Mouse (Mus musculus) forebrain, embryonic 15.5 days (tissue): ENCODE data around the gene Ryk. TPM values are rescaled to one million over a fixed set of nuclear protein-coding genes. Genes with fewer than 3 reads are reported as not detected.

ENCODE experiments used
- ATAC-seq: fragments of 200-750 bp; cut with Nextera tagmentation; replicated peaks from 2 replicates; pipeline ENCODE4 v1.8.0; 2017; ENCODE audit warnings: mild to moderate bottlenecking, moderate TSS enrichment, moderate library complexity
- H3K27ac ChIP-seq: fragments of 300-500 bp; sonication (generic); replicated peaks from 2 replicates; pipeline ENCODE4 v1.5.1; 2015; ENCODE audit warnings: mild to moderate bottlenecking, inconsistent platforms
- H3K27me3 ChIP-seq: fragments of 300-500 bp; sonication (generic); 2 replicates; pipeline ENCODE4 v1.6.1; 2015; ENCODE audit warnings: inconsistent platforms
- H3K36me3 ChIP-seq: fragments of 300-500 bp; sonication (generic); 2 replicates; pipeline ENCODE4 v1.6.1; 2015; ENCODE audit warnings: mild to moderate bottlenecking, inconsistent platforms
- H3K4me1 ChIP-seq: fragments of 300-500 bp; sonication (generic); 2 replicates; pipeline ENCODE4 v1.6.1; 2015; ENCODE audit warnings: inconsistent platforms
- H3K4me2 ChIP-seq: fragments of 300-500 bp; sonication (generic); replicated peaks from 2 replicates; pipeline ENCODE4 v1.6.1; 2015; ENCODE audit warnings: mild to moderate bottlenecking, inconsistent platforms
- H3K4me3 ChIP-seq: fragments of 300-500 bp; sonication (generic); 2 replicates; pipeline ENCODE4 v1.5.1; 2015; ENCODE audit warnings: mild to moderate bottlenecking, inconsistent platforms
- H3K9ac ChIP-seq: fragments of 300-500 bp; sonication (generic); replicated peaks from 2 replicates; pipeline ENCODE4 v1.6.1; 2015; ENCODE audit warnings: mild to moderate bottlenecking, inconsistent platforms
- H3K9me3 ChIP-seq: fragments of 300-500 bp; sonication (generic); 2 replicates; pipeline ENCODE4 v1.6.1; 2016; ENCODE audit warnings: inconsistent platforms
- WGBS: fragments of 180-500 bp; shearing (Covaris S2); methylation state at CpG from one replicate; pipeline ENCODE4 v1.1.7; 2015; ENCODE audit warnings: mixed read lengths; 5-methylcytosine and 5-hydroxymethylcytosine counted together
- polyA plus RNA-seq: library from polyadenylated mRNA; unstranded; fragments of >200 nt; fragmentation: Nextera tagmentation; extraction: Ambion mirVana; gene quantifications from 2 replicates; pipeline ENCODE4 v1.2.1, GENCODE M21; 2015

Ryk gene
- polyA plus RNA-seq, 1 experiment from 2014 or later = 13.9 TPM

GRCm38 (mm10) chr9:102942221-102942620 is 107.5 kb downstream of the Ryk start:
- no peaks in the 10 kb centered on the region for H3K36me3 ChIP-seq
- no peaks in the 10 kb centered on the region for H3K27me3 ChIP-seq
- ATAC-seq = no peak
- no peak overlapping the region for H3K4me3 ChIP-seq
- no peak overlapping the region for H3K9ac ChIP-seq
- no peaks in the 10 kb centered on the region for H3K4me1 ChIP-seq
- no peak overlapping the region for H3K27ac ChIP-seq
- WGBS = 89% methylated on average over 4 of the region's 4 CpGs
- no peaks in the 10 kb centered on the region for H3K9me3 ChIP-seq
- no peak overlapping the region for H3K4me2 ChIP-seq

GRCm38 (mm10) chr9:102944891-102945290 is 110.2 kb downstream of the Ryk start:
- no peaks in the 10 kb centered on the region for H3K9me3 ChIP-seq
- no peak overlapping the region for H3K9ac ChIP-seq
- 82% methylated on average over 9 of the region's 9 CpGs for WGBS
- no peak overlapping the region for H3K4me3 ChIP-seq
- no peak overlapping the region for H3K27ac ChIP-seq
- no peak overlapping the region for H3K4me2 ChIP-seq
- H3K36me3 ChIP-seq = no peaks in the 10 kb centered on the region
- no peak for ATAC-seq
- no peaks in the 10 kb centered on the region for H3K4me1 ChIP-seq
- H3K27me3 ChIP-seq = no peaks in the 10 kb centered on the region

- H3K27me3 ChIP-seq = no peaks in the 10 kb centered on the region
- no peaks in the 10 kb centered on the region for H3K36me3 ChIP-seq
- no peaks in the 10 kb centered on the region for H3K9me3 ChIP-seq
- H3K9ac ChIP-seq = no peak overlapping the region
- no peak overlapping the region for H3K27ac ChIP-seq
- WGBS = 88% methylated on average over 12 of the region's 12 CpGs
- no peaks in the 10 kb centered on the region for H3K4me1 ChIP-seq
- no peak overlapping the region for H3K4me3 ChIP-seq
- no peak overlapping the region for H3K4me2 ChIP-seq
- no peak for ATAC-seq
These were observed 111.8 kb downstream of the Ryk start for GRCm38 (mm10) chr9:102946469-102947015.

GRCm38 (mm10) chr9:102948706-102949105 is 114.0 kb downstream of the Ryk start:
- no peak overlapping the region for H3K27ac ChIP-seq
- 63% methylated on average over 5 of the region's 5 CpGs for WGBS
- no peak overlapping the region for H3K4me2 ChIP-seq
- H3K9me3 ChIP-seq = no peaks in the 10 kb centered on the region
- no peaks in the 10 kb centered on the region for H3K27me3 ChIP-seq
- no peak overlapping the region for H3K9ac ChIP-seq
- no peak overlapping the region for H3K4me3 ChIP-seq
- no peaks in the 10 kb centered on the region for H3K36me3 ChIP-seq
- no peak for ATAC-seq
- no peaks in the 10 kb centered on the region for H3K4me1 ChIP-seq

- Histone ChIP-seq H3K9me3 (no peaks in the 10 kb centered on the region), H3K27me3 (no peaks in the 10 kb centered on the region), H3K36me3 (no peaks in the 10 kb centered on the region), H3K27ac (no peak overlapping the region), H3K4me1 (no peaks in the 10 kb centered on the region), H3K4me2 (no peak overlapping the region), H3K9ac (no peak overlapping the region), H3K4me3 (no peak overlapping the region)
- WGBS = 91% methylated on average over 9 of the region's 9 CpGs
- ATAC-seq = no peak
These were observed 116.6 kb downstream of the Ryk start for GRCm38 (mm10) chr9:102951091-102951994.

GRCm38 (mm10) chr9:102955866-102956265 is 121.1 kb downstream of the Ryk start:
- Histone ChIP-seq H3K9ac (no peak overlapping the region), H3K27me3 (no peaks in the 10 kb centered on the region), H3K4me3 (no peak overlapping the region), H3K4me2 (no peak overlapping the region), H3K27ac (no peak overlapping the region), H3K4me1 (no peaks in the 10 kb centered on the region), H3K36me3 (no peaks in the 10 kb centered on the region), H3K9me3 (no peaks in the 10 kb centered on the region)
- ATAC-seq = no peak
- 86% methylated on average over 3 of the region's 3 CpGs for WGBS

Other genes starting within 250 kb of the Ryk start
- gene Anapc13, start 208.6 kb upstream of the Ryk start, polyA plus RNA-seq = 148 and 166 TPM in 2 replicates
- 48.1 and 49.6 TPM in 2 replicates for gene Cep63, start 208.4 kb upstream of the Ryk start, polyA plus RNA-seq
- gene Amotl2, start 118.2 kb upstream of the Ryk start, polyA plus RNA-seq = 65.9 and 69.9 TPM in 2 replicates
- gene Slco2a1, start 153.8 kb downstream of the Ryk start, polyA plus RNA-seq = 1.6 TPM in 2 replicates